Mouse (Mus musculus) cortical plate, adult 2 months (tissue): Measurements from ENCODE around the gene Dennd4b.

Source experiments
- CTCF ChIP-seq: fragments of 200-500 bp; IDR thresholded peaks from 2 replicates; pipeline ENCODE4 v1.5.1; 2011; ENCODE audit warnings: mild to moderate bottlenecking, control low read depth, low read length; ENCODE audit not compliant: insufficient read depth; ENCODE audit errors: extremely low read depth
- POLR2A ChIP-seq: fragments of 200-500 bp; IDR thresholded peaks from 2 replicates; pipeline ENCODE4 v1.6.1; 2011; ENCODE audit warnings: mild to moderate bottlenecking, low read length, control low read depth; ENCODE audit not compliant: insufficient read depth; ENCODE audit errors: extremely low read depth

- TF ChIP-seq POLR2A (no peak), CTCF (no peak)
These were observed 14.8 kb downstream of the Dennd4b start for GRCm38 (mm10) chr3:90279743-90280142.
